Mouse (Mus musculus) heart, adult 10 weeks (tissue): ENCODE data around the gene Fubp3. TPM values are rescaled to one million over a fixed set of nuclear protein-coding genes. Genes with fewer than 3 reads are reported as not detected.

Source experiments
- polyA plus RNA-seq: library from polyadenylated mRNA; stranded (reverse); fragments of 350-450 nt; fragmentation: Illumina TruSeq; extraction: RNeasy Lipid Tissue Mini Kit (QIAGEN cat#74804); gene quantifications from one replicate; pipeline ENCODE4 v1.2.3, GENCODE M21; 2014; ENCODE audit warnings: low read depth, low replicate concordance

Gene Fubp3
- polyA plus RNA-seq = 10.9 TPM

DNA sequence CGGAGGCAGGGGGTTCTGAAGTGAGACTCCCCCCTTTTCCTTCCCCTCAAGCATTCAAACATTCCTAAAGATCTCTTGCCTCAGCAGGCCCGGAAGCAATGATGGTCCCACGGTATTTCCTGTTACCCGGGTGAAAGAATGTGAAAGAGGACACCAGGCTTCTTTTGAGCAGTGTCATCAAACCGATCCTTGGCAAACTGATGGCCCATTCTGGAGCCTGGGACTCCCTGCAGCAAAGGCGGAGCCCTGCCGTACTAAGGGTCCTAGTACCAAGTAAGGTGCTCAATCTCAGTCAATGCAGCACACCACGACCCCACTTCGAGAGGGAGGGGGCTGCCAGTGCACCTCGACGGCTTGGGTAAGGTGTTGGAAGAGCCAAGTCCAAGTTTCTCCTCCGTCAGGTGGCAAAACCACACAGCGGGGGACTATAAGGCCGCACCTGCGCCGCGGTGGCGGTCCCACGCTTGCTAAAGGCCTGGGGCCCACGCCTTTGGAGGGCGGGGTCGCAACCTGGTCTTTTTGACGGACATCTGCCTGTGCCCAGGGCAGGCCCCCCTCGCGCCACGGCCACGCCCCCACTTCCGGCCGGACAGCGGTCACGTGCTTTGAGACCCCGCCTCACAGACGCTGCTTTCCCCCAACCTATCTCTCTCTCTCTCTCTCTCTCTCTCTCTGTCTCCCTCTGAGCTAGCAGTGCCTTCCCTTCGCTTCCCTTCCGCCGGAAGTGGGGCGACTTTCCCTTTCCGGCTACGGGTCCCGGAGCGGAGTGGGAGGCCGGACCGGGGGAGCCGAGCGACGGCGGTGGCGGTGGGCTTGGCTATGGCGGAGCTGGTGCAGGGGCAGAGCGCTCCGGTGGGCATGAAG is at the start of gene Fubp3:
TSS of gene Fubp3 (plus strand) at position 601 of the 864 bp plus-strand sequence.

DNA sequence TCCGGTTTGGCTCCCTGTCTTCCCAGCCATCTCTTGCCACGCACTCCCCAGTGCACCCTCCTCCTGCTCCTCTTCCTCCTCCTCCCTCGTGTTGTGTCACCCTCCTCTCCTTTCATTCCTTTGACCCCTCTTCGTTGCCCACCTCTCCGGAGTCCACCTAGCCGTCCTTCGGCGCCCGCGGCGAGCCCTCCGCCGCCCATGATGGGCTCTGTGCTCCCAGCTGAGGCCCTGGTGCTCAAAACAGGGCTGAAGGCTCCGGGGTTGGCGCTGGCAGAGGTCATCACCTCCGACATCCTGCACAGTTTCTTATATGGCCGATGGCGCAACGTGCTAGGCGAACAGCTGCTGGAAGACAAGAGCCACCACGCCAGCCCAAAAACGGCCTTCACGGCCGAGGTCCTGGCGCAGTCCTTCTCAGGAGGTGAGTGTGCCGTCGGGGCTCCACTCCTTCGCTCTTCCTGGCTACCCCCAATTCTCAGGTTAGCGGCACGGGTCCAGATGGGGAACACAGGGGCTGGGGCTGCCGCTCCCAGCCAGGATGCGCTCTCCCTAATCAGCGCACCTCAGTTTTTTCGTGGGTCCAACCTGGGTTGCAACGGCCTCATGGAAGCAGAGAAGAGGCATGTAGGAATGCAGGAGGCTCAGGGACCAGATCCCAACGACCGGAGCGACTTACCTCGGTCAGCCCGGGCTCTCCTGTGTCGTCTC is 67.6 kb downstream of the Fubp3 start, which contains the start of gene Prdm12:
TSS of gene Prdm12 (plus strand) at position 137 of the 708 bp plus-strand sequence.

Other genes starting within 250 kb of the Fubp3 start
- 7.5 TPM for gene Ass1, start 102.4 kb upstream of the Fubp3 start, polyA plus RNA-seq
- gene Prdm12, start 67.4 kb downstream of the Fubp3 start, polyA plus RNA-seq = not detected
- gene Exosc2, start 98.1 kb downstream of the Fubp3 start, polyA plus RNA-seq = 16.3 TPM
- gene Abl1, start 115.7 kb downstream of the Fubp3 start, polyA plus RNA-seq = 31.3 TPM
- not detected for gene Qrfp, start 237.9 kb downstream of the Fubp3 start, polyA plus RNA-seq